Mouse (Mus musculus): ENCODE measurements at regions not wholly inside any gene's neighbourhood (a gene's known extent, or its start where the extent isn't known, plus 50 kb on each side); places are given as distances from the start of the nearest gene placed in this dataset.

- TF ChIP-seq POLR2A (IDR thresholded peaks at IDR 0.05; ENCODE audit: control insufficient read depth, low read depth, low read length): no peak
- TF ChIP-seq CTCF (IDR thresholded peaks at IDR 0.05; ENCODE audit: control insufficient read depth, insufficient read depth, insufficient replicate concordance, low read depth, low read length): no peak
- H3K27me3 ChIP-seq (ENCODE audit: control insufficient read depth, insufficient read depth, low read length): no peaks in the 10 kb centered on the region
- no peaks in the 10 kb centered on the region for H3K36me3 ChIP-seq (ENCODE audit: control insufficient read depth, insufficient read depth, low read length)
- no peak overlapping the region for H3K27ac ChIP-seq (ENCODE audit: control insufficient read depth, insufficient read depth, low read depth, low read length)
- no peaks in the 10 kb centered on the region for H3K4me1 ChIP-seq (ENCODE audit: control insufficient read depth, insufficient read depth, low read length)
- no peak overlapping the region for H3K4me3 ChIP-seq (ENCODE audit: control insufficient read depth, low read depth, low read length)
Measured at GRCm38 (mm10) chr4:124350361-124350760, 260.2 kb downstream of the 3100002H09Rik start.

DNA sequence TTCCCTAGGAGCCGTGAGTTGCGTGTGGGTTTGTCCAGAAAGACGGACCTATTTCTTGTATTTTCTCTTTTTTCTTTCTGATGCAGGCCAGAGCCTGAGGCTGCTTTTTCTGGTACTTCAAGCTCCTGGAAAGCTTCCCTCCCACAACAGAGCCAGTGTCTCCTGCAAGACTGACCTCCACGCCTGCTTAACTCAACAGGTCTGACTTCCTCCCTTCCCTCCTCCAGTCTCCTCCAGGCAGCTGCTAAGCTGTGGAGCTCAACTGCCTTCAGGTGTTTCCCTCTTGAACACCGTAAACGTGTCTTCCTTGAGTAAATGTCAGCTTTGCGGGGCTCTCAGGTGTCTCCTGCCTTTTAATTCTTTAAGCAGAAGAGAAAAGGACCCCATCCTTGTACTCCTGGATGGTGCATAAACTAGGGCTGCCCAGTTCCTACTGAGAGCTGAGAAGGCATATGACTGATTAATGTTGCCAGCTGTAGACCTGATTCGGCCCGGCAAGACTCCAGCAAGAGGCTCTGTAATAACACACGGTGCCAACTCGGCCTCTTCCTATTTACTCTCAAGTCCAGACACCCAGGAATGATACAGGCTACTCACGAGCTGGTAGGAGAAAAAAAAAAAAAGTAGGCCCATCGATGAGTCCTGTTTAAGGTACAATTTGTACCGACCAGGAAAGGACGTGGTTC, 260.9 kb downstream of the 3100002H09Rik start:
- Histone ChIP-seq H3K36me3 (ENCODE audit: control insufficient read depth, insufficient read depth, low read length) (no peaks in the 10 kb centered on the region), H3K27ac (ENCODE audit: control insufficient read depth, insufficient read depth, low read depth, low read length) (no peak overlapping the region), H3K27me3 (ENCODE audit: control insufficient read depth, insufficient read depth, low read length) (no peaks in the 10 kb centered on the region), H3K4me1 (ENCODE audit: control insufficient read depth, insufficient read depth, low read length) (no peaks in the 10 kb centered on the region), H3K4me3 (ENCODE audit: control insufficient read depth, low read depth, low read length) (no peak overlapping the region)
- TF ChIP-seq POLR2A (IDR thresholded peaks at IDR 0.05; ENCODE audit: control insufficient read depth, low read depth, low read length) (no peak), CTCF (IDR thresholded peaks at IDR 0.05; ENCODE audit: control insufficient read depth, insufficient read depth, insufficient replicate concordance, low read depth, low read length) (no peak)

DNA sequence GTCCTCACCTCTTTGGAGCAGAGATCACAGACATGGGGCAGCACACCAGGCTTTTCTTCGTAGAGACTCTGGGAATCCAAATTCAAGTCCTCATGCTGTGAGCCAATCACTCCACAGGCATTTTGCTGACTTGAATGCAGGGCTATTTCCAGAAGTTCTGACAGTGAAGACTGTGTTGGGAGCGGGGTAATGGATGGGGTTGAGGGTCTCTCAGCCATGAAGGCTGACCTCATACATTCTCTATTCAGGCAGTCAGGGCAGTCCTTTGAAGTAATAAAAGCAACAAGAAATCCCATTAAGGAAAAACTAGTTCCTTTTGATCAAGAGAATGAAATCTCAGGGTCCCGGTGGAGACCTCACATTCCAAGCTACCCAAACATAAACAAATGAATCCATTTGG, 261.5 kb downstream of the 3100002H09Rik start:
- Histone ChIP-seq H3K27ac (ENCODE audit: control insufficient read depth, insufficient read depth, low read depth, low read length) (no peak overlapping the region), H3K27me3 (ENCODE audit: control insufficient read depth, insufficient read depth, low read length) (no peaks in the 10 kb centered on the region), H3K4me1 (ENCODE audit: control insufficient read depth, insufficient read depth, low read length) (no peaks in the 10 kb centered on the region), H3K36me3 (ENCODE audit: control insufficient read depth, insufficient read depth, low read length) (no peaks in the 10 kb centered on the region), H3K4me3 (ENCODE audit: control insufficient read depth, low read depth, low read length) (no peak overlapping the region)
- TF ChIP-seq CTCF (IDR thresholded peaks at IDR 0.05; ENCODE audit: control insufficient read depth, insufficient read depth, insufficient replicate concordance, low read depth, low read length): no peak
- no peak for TF ChIP-seq POLR2A (IDR thresholded peaks at IDR 0.05; ENCODE audit: control insufficient read depth, low read depth, low read length)

DNA sequence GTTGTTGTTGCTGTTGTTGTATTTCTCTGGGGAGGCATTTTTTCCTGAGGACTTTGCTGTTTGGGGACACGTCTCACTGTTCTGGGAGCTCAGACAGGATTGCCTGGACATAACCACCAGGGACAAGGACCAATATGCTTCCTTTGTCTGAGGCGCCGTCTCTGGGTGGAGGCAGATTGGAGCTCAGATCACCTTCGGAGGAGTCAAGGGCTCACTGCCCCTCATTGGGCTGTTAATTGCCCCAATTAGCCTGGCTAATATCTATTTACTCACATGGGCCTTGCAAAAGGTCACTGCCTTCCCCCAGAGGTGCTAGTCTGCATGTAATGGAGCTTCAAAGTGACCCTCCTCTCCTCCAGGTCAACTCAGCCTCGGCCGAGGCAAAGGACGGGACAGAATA, 270.5 kb downstream of the 3100002H09Rik start:
- Histone ChIP-seq H3K27ac (ENCODE audit: control insufficient read depth, insufficient read depth, low read depth, low read length) (no peak overlapping the region), H3K36me3 (ENCODE audit: control insufficient read depth, insufficient read depth, low read length) (no peaks in the 10 kb centered on the region), H3K4me3 (ENCODE audit: control insufficient read depth, low read depth, low read length) (no peak overlapping the region), H3K4me1 (ENCODE audit: control insufficient read depth, insufficient read depth, low read length) (no peaks in the 10 kb centered on the region), H3K27me3 (ENCODE audit: control insufficient read depth, insufficient read depth, low read length) (no peaks in the 10 kb centered on the region)
- TF ChIP-seq POLR2A (IDR thresholded peaks at IDR 0.05; ENCODE audit: control insufficient read depth, low read depth, low read length): no peak
- TF ChIP-seq CTCF (IDR thresholded peaks at IDR 0.05; ENCODE audit: control insufficient read depth, insufficient read depth, insufficient replicate concordance, low read depth, low read length): no peak

GRCm38 (mm10) chr4:124335726-124336125, 274.9 kb downstream of the 3100002H09Rik start:
- H3K4me3 ChIP-seq (ENCODE audit: control insufficient read depth, low read depth, low read length): no peak overlapping the region
- TF ChIP-seq POLR2A (IDR thresholded peaks at IDR 0.05; ENCODE audit: control insufficient read depth, low read depth, low read length): no peak
- peak; percentile 80; the same call in 1 of the 2 replicates for TF ChIP-seq CTCF (IDR thresholded peaks at IDR 0.05; ENCODE audit: control insufficient read depth, insufficient read depth, insufficient replicate concordance, low read depth, low read length)
- no peaks in the 10 kb centered on the region for H3K4me1 ChIP-seq (ENCODE audit: control insufficient read depth, insufficient read depth, low read length)
- H3K27ac ChIP-seq (ENCODE audit: control insufficient read depth, insufficient read depth, low read depth, low read length): no peak overlapping the region
- H3K36me3 ChIP-seq (ENCODE audit: control insufficient read depth, insufficient read depth, low read length): no peaks in the 10 kb centered on the region
- no peaks in the 10 kb centered on the region for H3K27me3 ChIP-seq (ENCODE audit: control insufficient read depth, insufficient read depth, low read length)

DNA sequence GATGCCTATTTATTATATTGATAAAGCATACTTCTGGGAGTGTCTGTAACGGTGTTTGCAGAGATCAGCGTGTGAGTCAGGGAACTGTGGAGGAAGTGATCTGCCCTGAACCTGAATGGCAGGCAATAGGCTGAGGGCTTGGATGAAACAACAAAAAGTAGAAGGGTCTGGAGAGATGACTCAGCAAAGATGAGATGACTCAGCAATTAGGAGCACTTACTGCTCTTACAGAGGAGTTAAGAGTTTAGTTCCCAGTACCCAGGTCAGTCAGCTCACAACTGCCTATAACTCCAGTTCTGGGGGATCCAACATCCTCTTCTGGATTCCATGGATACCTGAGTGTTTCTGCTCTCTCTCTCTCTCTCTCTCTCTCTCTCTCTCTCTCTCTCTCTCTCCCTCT, 277.6 kb downstream of the 3100002H09Rik start:
- no peaks in the 10 kb centered on the region for H3K4me1 ChIP-seq (ENCODE audit: control insufficient read depth, insufficient read depth, low read length)
- H3K36me3 ChIP-seq (ENCODE audit: control insufficient read depth, insufficient read depth, low read length): no peaks in the 10 kb centered on the region
- no peak overlapping the region for H3K27ac ChIP-seq (ENCODE audit: control insufficient read depth, insufficient read depth, low read depth, low read length)
- TF ChIP-seq POLR2A (IDR thresholded peaks at IDR 0.05; ENCODE audit: control insufficient read depth, low read depth, low read length) (no peak), CTCF (IDR thresholded peaks at IDR 0.05; ENCODE audit: control insufficient read depth, insufficient read depth, insufficient replicate concordance, low read depth, low read length) (no peak)
- no peaks in the 10 kb centered on the region for H3K27me3 ChIP-seq (ENCODE audit: control insufficient read depth, insufficient read depth, low read length)
- H3K4me3 ChIP-seq (ENCODE audit: control insufficient read depth, low read depth, low read length): no peak overlapping the region

GRCm38 (mm10) chr4:124332416-124332815, 278.2 kb downstream of the 3100002H09Rik start:
- peak overlapping the region; percentile 85 for H3K4me3 ChIP-seq (ENCODE audit: control insufficient read depth, low read depth, low read length)

More at GRCm38 (mm10) chr4:124332416-124332815, 278.2 kb downstream of the 3100002H09Rik start:
- H3K4me1 ChIP-seq (ENCODE audit: control insufficient read depth, insufficient read depth, low read length): no peaks in the 10 kb centered on the region
- H3K36me3 ChIP-seq (ENCODE audit: control insufficient read depth, insufficient read depth, low read length): no peaks in the 10 kb centered on the region
- H3K27ac ChIP-seq (ENCODE audit: control insufficient read depth, insufficient read depth, low read depth, low read length): no peak overlapping the region; the same call in 1 of the 2 replicates
- TF ChIP-seq POLR2A (IDR thresholded peaks at IDR 0.05; ENCODE audit: control insufficient read depth, low read depth, low read length): peak; percentile 67; the same call in 1 of the 2 replicates
- no peak for TF ChIP-seq CTCF (IDR thresholded peaks at IDR 0.05; ENCODE audit: control insufficient read depth, insufficient read depth, insufficient replicate concordance, low read depth, low read length)
- no peaks in the 10 kb centered on the region for H3K27me3 ChIP-seq (ENCODE audit: control insufficient read depth, insufficient read depth, low read length)

Data from testis, adult 2 months (tissue).